Mouse (Mus musculus) myocyte (in vitro differentiated cells): ENCODE data around the gene Ccdc71. TPM values are rescaled to one million over a fixed set of nuclear protein-coding genes. Genes with fewer than 3 reads are reported as not detected.

Source experiments
- H3K27me3 ChIP-seq: one replicate; pipeline ENCODE4 v1.6.1; 2011; ENCODE audit not compliant: control insufficient read depth, insufficient read depth, insufficient read length
- H3K36me3 ChIP-seq: one replicate; pipeline ENCODE4 v1.6.1; 2011; ENCODE audit not compliant: control insufficient read depth, insufficient read depth
- H3K4me2 ChIP-seq: one replicate; pipeline ENCODE4 v1.6.1; 2011; ENCODE audit warnings: low read depth, control low read depth
- H3K4me3 ChIP-seq: one replicate; pipeline ENCODE4 v1.5.1; 2011; ENCODE audit warnings: mild to moderate bottlenecking, control low read depth, moderate library complexity
- H3K79me2 ChIP-seq: one replicate; pipeline ENCODE4 v1.6.1; 2011; ENCODE audit not compliant: control insufficient read depth, insufficient read depth
- H3ac ChIP-seq: one replicate; pipeline ENCODE4 v1.6.1; 2011; ENCODE audit not compliant: control insufficient read depth, insufficient read length
- CEBPB ChIP-seq: IDR thresholded peaks from 2 replicates; pipeline ENCODE4 v1.6.1; 2011; ENCODE audit warnings: mild to moderate bottlenecking, moderate library complexity; ENCODE audit not compliant: poor library complexity, insufficient read depth, severe bottlenecking
- E2F4 ChIP-seq: IDR thresholded peaks from one replicate; pipeline ENCODE4 v1.6.1; 2011; ENCODE audit warnings: mild to moderate bottlenecking, control low read depth, moderate library complexity; ENCODE audit not compliant: insufficient read depth
- MAX ChIP-seq: IDR thresholded peaks from one replicate; pipeline ENCODE4 v1.6.1; 2011; ENCODE audit warnings: low read depth, mild to moderate bottlenecking, control low read depth
- MYOD1 ChIP-seq, 3 experiments: IDR thresholded peaks; one replicate each; pipeline ENCODE4 v1.6.1; 2011; ENCODE audit warnings: control low read depth in 2 of 3, low read depth in 2 of 3, mild to moderate bottlenecking in 2 of 3, moderate library complexity in 1 of 3; ENCODE audit not compliant: insufficient read length in 2 of 3, control insufficient read depth in 1 of 3
- MYOG ChIP-seq, 3 experiments: IDR thresholded peaks; one replicate each; pipeline ENCODE4 v1.6.1; 2011; ENCODE audit warnings: control low read depth in 2 of 3, low read depth in 2 of 3, mild to moderate bottlenecking in 2 of 3; ENCODE audit not compliant: insufficient read length in 2 of 3, control insufficient read depth in 1 of 3, insufficient read depth in 1 of 3
- POLR2A ChIP-seq: IDR thresholded peaks from one replicate; pipeline ENCODE4 v1.6.1; 2011; ENCODE audit warnings: low read depth, mild to moderate bottlenecking, control low read depth, moderate library complexity; ENCODE audit not compliant: insufficient read length
- POLR2AphosphoS2 ChIP-seq: IDR thresholded peaks from one replicate; pipeline ENCODE4 v1.6.1; 2011; ENCODE audit warnings: low read depth, control low read depth; ENCODE audit not compliant: insufficient read length
- REST ChIP-seq: IDR thresholded peaks from one replicate; pipeline ENCODE4 v1.6.1; 2011; ENCODE audit warnings: mild to moderate bottlenecking, control low read depth, moderate library complexity; ENCODE audit not compliant: insufficient read depth, insufficient read length
- SRF ChIP-seq: IDR thresholded peaks from one replicate; pipeline ENCODE4 v1.6.1; 2011; ENCODE audit warnings: low read depth; ENCODE audit not compliant: control insufficient read depth, insufficient read length
- TCF12 ChIP-seq: IDR thresholded peaks from one replicate; pipeline ENCODE4 v1.6.1; 2011; ENCODE audit warnings: mild to moderate bottlenecking, control low read depth; ENCODE audit not compliant: poor library complexity, insufficient read depth, severe bottlenecking
- TCF3 ChIP-seq: IDR thresholded peaks from one replicate; pipeline ENCODE4 v1.6.1; 2011; ENCODE audit warnings: low read depth, control low read depth; ENCODE audit not compliant: insufficient read length
- USF1 ChIP-seq: IDR thresholded peaks from one replicate; pipeline ENCODE4 v1.6.1; 2011; ENCODE audit warnings: low read depth, mild to moderate bottlenecking, control low read depth, moderate library complexity
- polyA plus RNA-seq: library from polyadenylated mRNA; unstranded; fragments of >200 nt; fragmentation: generic; extraction: Trizol; gene quantifications from one replicate; pipeline ENCODE4 v1.2.1, GENCODE M21; 2012; ENCODE audit warnings: missing spikeins

Gene Ccdc71
- polyA plus RNA-seq, 1 experiment, result 30.4 TPM

DNA sequence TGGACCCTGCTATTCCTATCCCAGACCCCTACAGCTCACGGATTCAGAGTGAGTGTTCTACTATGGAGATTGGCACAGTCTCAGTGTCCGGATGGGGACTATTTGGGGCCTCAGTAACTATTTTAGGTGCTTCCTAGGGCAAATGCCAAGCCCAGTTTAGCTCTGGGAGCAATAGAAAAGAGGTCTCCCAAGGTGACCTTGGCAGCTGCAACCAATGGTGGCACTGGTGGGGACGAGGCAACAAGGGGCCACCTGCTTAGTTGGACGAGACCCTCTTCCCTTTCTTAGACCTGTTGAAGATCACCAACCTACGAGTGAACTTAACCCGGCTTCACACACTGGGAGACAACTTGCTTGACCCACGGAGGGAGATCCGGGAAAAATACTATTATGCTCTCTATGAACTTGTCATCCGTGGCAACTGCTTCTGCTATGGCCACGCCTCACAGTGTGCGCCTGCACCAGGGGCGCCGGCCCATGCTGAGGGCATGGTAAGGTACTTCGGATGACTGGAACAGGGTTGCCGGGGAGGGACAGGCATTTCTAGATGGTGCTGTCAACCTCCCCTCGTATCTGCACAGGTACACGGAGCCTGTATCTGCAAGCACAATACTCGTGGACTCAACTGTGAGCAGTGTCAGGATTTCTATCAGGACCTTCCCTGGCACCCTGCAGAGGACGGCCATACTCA lies 21.3 kb downstream of the Ccdc71 start:
- H3K4me2 ChIP-seq, result peak overlapping the region; percentile 75
- H3ac ChIP-seq, result no peak overlapping the region
- TF ChIP-seq TCF3 (no peak), MYOD1 (IDR thresholded peaks at IDR 0.05; ENCODE audit: control insufficient read depth in 1 of 3, insufficient read length in 2 of 3, low read depth in 2 of 3) (no peak), SRF (no peak), MAX (no peak), POLR2AphosphoS2 (no peak), E2F4 (no peak)
- no peaks in the 10 kb centered on the region for H3K27me3 ChIP-seq
- H3K4me3 ChIP-seq, result no peak overlapping the region
- H3K36me3 ChIP-seq, result peaks cover 10% of the 10 kb centered on the region
- H3K79me2 ChIP-seq, result peaks cover 22% of the 10 kb centered on the region

DNA sequence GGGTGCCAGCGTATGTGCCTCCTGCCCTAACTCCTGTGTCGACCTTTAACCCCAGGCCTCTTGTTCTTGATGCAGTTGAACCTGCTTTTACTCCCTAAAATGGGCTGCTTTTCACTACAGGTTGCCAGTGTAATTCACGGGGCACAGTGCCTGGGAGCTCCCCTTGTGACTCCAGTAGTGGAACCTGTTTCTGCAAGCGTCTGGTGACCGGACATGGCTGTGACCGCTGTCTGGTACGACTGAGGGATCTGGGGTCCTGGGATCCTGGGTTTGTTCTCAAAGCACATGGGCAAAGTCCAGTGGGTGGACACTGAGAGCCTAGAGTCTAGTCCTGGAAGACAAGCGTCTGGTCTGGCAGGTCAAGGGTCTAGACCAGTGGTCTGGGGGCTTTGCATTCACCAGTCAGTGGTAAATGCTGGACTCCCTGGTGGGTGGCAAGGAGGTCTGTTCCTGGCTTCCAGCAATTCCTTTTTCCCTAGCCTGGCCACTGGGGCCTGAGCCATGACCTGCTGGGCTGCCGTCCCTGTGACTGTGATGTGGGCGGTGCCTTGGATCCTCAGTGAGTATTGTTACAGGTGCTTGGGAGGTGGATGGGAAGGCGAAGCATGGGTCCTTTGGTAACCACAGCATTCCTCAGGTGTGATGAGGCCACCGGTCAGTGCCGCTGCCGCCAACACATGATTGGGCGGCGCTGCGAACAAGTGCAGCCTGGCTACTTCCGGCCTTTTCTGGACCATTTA lies 22.9 kb downstream of the Ccdc71 start:
- TF ChIP-seq MAX (no peak), TCF3 (no peak), MYOD1 (IDR thresholded peaks at IDR 0.05; ENCODE audit: control insufficient read depth in 1 of 3, insufficient read length in 2 of 3, low read depth in 2 of 3) (no peak), MYOG (IDR thresholded peaks at IDR 0.05; ENCODE audit: control insufficient read depth in 1 of 3, insufficient read depth in 1 of 3, insufficient read length in 2 of 3, low read depth in 2 of 3) (no peak), POLR2AphosphoS2 (no peak), SRF (no peak), REST (no peak), CEBPB (no peak), TCF12 (no peak), POLR2A (no peak), USF1 (no peak), E2F4 (no peak)
- Histone ChIP-seq H3K27me3 (no peaks in the 10 kb centered on the region), H3ac (no peak overlapping the region), H3K4me2 (no peak overlapping the region), H3K36me3 (peaks cover 13% of the 10 kb centered on the region), H3K4me3 (no peak overlapping the region), H3K79me2 (peaks cover 22% of the 10 kb centered on the region)

DNA sequence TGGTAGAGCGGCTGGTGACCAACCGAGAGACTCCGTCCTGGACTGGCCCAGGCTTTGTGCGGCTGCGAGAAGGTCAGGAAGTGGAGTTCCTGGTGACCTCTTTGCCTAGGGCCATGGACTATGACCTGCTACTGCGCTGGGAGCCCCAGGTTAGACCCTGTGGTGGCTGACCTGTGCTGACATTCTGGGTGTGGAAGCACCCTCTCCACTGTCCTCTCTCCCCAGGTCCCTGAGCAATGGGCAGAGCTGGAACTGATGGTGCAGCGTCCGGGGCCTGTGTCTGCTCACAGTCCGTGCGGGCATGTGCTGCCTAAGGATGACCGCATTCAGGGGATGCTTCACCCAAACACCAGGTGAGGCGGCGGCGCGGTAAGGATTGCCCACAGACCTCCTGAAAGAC lies 23.7 kb downstream of the Ccdc71 start:
- H3K36me3 ChIP-seq, result peaks cover 13% of the 10 kb centered on the region
- no peaks in the 10 kb centered on the region for H3K27me3 ChIP-seq
- TF ChIP-seq POLR2A (no peak), TCF12 (no peak), CEBPB (no peak), MYOG (IDR thresholded peaks at IDR 0.05; ENCODE audit: control insufficient read depth in 1 of 3, insufficient read depth in 1 of 3, insufficient read length in 2 of 3, low read depth in 2 of 3) (no peak), SRF (no peak), E2F4 (no peak), MYOD1 (IDR thresholded peaks at IDR 0.05; ENCODE audit: control insufficient read depth in 1 of 3, insufficient read length in 2 of 3, low read depth in 2 of 3) (no peak), MAX (no peak), USF1 (no peak), REST (no peak), TCF3 (no peak), POLR2AphosphoS2 (no peak)
- H3K4me3 ChIP-seq, result no peak overlapping the region
- H3K79me2 ChIP-seq, result peaks cover 22% of the 10 kb centered on the region
- no peak overlapping the region for H3ac ChIP-seq
- H3K4me2 ChIP-seq, result no peak overlapping the region

DNA sequence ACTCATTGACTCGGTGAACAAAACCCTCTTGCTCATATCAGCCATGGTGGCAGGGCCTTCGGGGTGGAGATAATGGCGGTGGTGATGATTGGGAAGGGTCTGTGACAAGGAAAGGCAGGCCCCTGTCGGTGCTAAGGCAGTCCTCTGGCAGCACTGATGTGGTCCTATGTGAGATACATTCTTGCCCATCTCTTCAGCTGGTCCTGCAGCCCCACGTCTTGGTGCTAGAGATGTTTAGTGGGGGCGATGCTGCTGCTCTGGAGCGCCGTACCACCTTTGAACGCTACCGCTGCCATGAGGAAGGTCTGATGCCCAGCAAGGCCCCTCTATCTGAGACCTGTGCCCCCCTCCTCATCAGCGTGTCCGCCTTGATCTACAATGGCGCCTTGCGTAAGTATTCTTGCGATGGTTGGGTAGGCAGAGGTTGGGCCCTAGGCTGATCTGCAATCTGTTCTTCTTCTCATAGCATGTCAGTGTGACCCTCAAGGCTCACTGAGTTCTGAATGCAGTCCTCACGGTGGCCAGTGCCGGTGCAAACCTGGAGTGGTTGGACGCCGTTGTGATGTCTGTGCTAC lies 25.1 kb downstream of the Ccdc71 start:
- Histone ChIP-seq H3K4me2 (no peak overlapping the region), H3K27me3 (no peaks in the 10 kb centered on the region), H3K36me3 (peaks cover 13% of the 10 kb centered on the region), H3ac (no peak overlapping the region), H3K4me3 (no peak overlapping the region), H3K79me2 (peaks cover 12% of the 10 kb centered on the region)
- no peak for TF ChIP-seq POLR2A
- no peak for TF ChIP-seq MAX
- TF ChIP-seq REST, result no peak
- no peak for TF ChIP-seq MYOD1 (IDR thresholded peaks at IDR 0.05; ENCODE audit: control insufficient read depth in 1 of 3, insufficient read length in 2 of 3, low read depth in 2 of 3)
- no peak for TF ChIP-seq TCF3
- TF ChIP-seq CEBPB, result no peak
- no peak for TF ChIP-seq MYOG (IDR thresholded peaks at IDR 0.05; ENCODE audit: control insufficient read depth in 1 of 3, insufficient read depth in 1 of 3, insufficient read length in 2 of 3, low read depth in 2 of 3)
- TF ChIP-seq POLR2AphosphoS2, result no peak
- no peak for TF ChIP-seq E2F4
- no peak for TF ChIP-seq USF1
- TF ChIP-seq TCF12, result no peak
- TF ChIP-seq SRF, result no peak
